Mouse (Mus musculus) inflammation-experienced regulatory T-cells, adult 16 weeks (primary cell): Measurements from ENCODE around the gene Ecpas. TPM values are rescaled to one million over a fixed set of nuclear protein-coding genes. Genes with fewer than 3 reads are reported as not detected.

Experiments
- polyA plus RNA-seq: library from polyadenylated mRNA; unstranded; fragments of 100-300 nt; shearing (Covaris generic); gene quantifications from one replicate; pipeline ENCODE4 v1.2.1, GENCODE M21; 2017

Gene Ecpas
- 48.0 TPM for polyA plus RNA-seq

DNA sequence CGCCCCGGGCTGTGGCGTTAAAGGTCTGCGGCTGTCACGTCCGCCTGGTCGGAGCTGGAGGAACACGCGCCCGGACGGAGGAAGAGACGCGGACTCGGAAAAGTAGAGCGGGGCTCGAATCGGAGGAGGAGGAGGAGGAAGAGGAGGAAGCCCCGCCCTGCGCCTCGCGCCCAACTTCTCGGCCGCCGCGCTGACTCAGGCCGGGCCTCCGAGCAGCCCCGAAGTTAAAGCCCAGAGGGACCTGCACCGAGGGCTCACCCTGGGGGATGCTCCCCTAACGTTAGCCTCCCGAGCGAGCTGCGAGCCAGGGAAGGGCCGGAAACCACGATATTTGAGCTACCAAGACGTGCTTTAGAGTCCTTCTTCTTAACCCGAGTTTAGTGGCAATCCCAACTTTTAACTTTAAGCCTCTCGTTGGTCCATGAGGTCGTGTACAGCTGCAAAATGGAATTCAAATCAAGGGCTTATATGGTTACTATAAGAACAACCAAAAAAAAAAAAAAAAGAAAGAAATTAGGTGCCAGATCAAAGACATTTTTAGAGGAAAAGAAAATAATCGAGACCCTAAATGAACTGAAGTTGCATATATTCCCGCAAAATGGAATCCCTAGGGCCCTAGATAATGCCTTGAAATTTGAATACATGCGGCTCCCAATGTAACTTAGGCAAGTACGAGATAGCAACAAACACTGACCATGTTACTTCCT, at the start of gene Ecpas:
Ecpas (minus strand) TSS at position 121 of the 707 bp plus-strand sequence.

DNA sequence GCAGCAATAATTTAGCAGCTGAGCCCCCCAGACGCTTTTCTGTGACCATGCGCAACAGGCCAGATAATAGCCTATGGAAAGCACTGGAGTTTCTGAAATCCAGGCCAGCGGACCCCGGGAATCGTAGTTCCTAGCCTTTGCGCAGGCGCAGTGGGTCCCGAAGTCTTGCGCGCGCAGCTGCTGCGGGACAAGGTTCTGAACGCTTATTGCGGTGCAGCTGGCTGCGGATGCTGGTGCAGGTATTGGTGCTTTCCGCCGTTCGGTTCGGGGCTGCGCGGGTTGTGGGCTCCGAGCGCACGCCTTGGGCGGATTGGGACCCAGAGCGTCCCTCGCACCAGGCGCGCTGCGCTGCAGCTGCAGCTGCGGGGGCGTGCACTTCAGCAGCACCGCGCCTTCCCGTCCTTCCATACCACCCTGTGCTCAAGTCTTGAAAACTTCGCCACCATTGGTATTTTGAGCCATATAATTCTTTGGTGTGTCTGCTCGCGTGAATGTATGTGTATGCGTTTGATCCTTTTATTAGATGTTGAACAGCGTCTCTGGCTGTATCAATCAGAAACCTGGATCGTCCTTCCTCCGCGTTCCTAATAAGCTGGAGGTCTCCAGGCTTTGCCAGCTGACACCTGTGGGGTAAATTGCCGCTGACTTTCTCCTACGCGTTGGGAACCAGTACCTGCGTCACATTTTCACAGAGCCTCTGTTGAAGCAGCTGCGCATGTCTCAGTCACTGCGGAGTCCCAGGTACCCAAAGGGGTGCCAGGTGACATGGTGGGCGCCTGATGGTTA, 31.1 kb upstream of the Ecpas start, which contains the start of gene Zkscan16:
Zkscan16 (plus strand) TSS at position 209 of the 786 bp plus-strand sequence.

DNA sequence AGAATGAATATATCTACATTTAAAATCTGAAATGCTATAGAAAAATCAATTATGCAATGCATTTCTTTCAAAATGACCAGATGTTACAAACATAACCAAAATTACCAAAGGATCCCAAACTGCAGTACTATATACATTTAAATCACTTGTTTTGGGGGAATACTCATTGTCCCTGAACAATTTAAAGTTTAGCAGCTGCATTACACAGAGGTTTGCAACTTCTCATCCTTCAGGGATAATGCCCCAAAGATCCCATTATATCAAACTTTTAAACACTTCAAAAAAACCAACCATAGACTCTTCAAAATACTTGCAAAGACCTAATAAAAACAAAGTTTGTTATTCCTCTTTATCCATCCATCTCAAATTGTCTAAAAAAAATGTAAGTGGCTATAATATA, 124.9 kb downstream of the Ecpas start, which contains the start of gene Olfr267:
Olfr267 (minus strand) TSS at position 101 of the 400 bp plus-strand sequence.

Other genes starting within 250 kb of the Ecpas start
- gene Olfr267, start 125.0 kb downstream of the Ecpas start, polyA plus RNA-seq, result not detected
- not detected for gene Zkscan16, start 30.9 kb upstream of the Ecpas start, polyA plus RNA-seq
- 0.46 TPM for gene Ptgr1, start 74.4 kb upstream of the Ecpas start, polyA plus RNA-seq
- gene Dnajc25, start 82.3 kb upstream of the Ecpas start, polyA plus RNA-seq, result 0.63 TPM
- gene Gm20503, start 90.5 kb upstream of the Ecpas start, polyA plus RNA-seq, result not detected
- 134 TPM for gene Gng10, start 122.3 kb upstream of the Ecpas start, polyA plus RNA-seq
- not detected for gene AI481877, start 226.2 kb upstream of the Ecpas start, polyA plus RNA-seq